Mouse (Mus musculus) thymus, postnatal 36 days (tissue): ENCODE measurements around the gene Prpf3.
A peak's percentile ranks its signal among the peaks of the same experiment; 100 is the strongest.
"Not testable (repeated sequence)": the region's sequence is repeated elsewhere in the genome, so short reads cannot be mapped to it uniquely, and the experiment has no call there.

ENCODE experiments used
- DNase-seq, 2 experiments: peaks; one replicate each; pipeline ENCODE4 v3.0.0; 2022; ENCODE audit warnings: mixed read lengths in 2 of 2

Gene Prpf3

GRCm38 (mm10) chr3:95818571-95819288, 37.0 kb downstream of the Prpf3 start, which contains the start of gene Rprd2:
Gene Rprd2, minus strand, starts transcription at chr3:95818863.
- DNase-seq = peak; percentile 76 to 78

GRCm38 (mm10) chr3:95818026-95818511, 37.6 kb downstream of the Prpf3 start:
- DNase-seq = no peak

- DNase-seq = no peak
Measured at GRCm38 (mm10) chr3:95816681-95817080, 39.0 kb downstream of the Prpf3 start.

GRCm38 (mm10) chr3:95808384-95808783, 47.3 kb downstream of the Prpf3 start:
- DNase-seq = no peak

GRCm38 (mm10) chr3:95807630-95808029, 48.1 kb downstream of the Prpf3 start:
- not testable (repeated sequence) for DNase-seq

GRCm38 (mm10) chr3:95806677-95807076, 49.0 kb downstream of the Prpf3 start:
- no peak for DNase-seq

GRCm38 (mm10) chr3:95803851-95804250, 51.8 kb downstream of the Prpf3 start:
- no peak for DNase-seq

GRCm38 (mm10) chr3:95798756-95799155, 56.9 kb downstream of the Prpf3 start:
- no peak for DNase-seq

- no peak for DNase-seq
Measured at GRCm38 (mm10) chr3:95794299-95794698, 61.4 kb downstream of the Prpf3 start.

- no peak for DNase-seq
Measured at GRCm38 (mm10) chr3:95793662-95794061, 62.0 kb downstream of the Prpf3 start.

GRCm38 (mm10) chr3:95785501-95785900, 70.2 kb downstream of the Prpf3 start:
- no peak for DNase-seq
